ENCODE assay signal across 9 mouse cellular contexts in genomic region chr11:49793131-49793530, GRCm38 (mm10). TPM values are rescaled to one million over a fixed set of nuclear protein-coding genes. Genes with fewer than 3 reads are reported as not detected.
DNase-seq lines count a peak whose midpoint lies in the region; ATAC-seq lines count a peak whose summit lies in the region.
"Had no signal": no experiment of that assay in that cellular context is flagged by ENCODE, and none has a peak within 500 bp of the region (broad histone marks: within the 10 kb centered on the region; RNA-seq: fewer than 3 reads in every experiment).

No protein-coding gene starts in this region.

- DNase-seq in adrenal gland, adult 2 months: peak; percentile 19
- no peak for DNase-seq in adrenal gland, adult (ENCODE audit: inconsistent age in 2 of 2, low spot score in 1 of 2)
- DNase-seq in ovary, adult 18-20 months (ENCODE audit: low spot score): peak; percentile 9
- DNase-seq in ovary, postnatal 10 days (ENCODE audit: low spot score): no peak
- no peak for DNase-seq in spleen, adult 12 weeks (ENCODE audit: low spot score)

- peak overlapping the region; percentile 91; the same call in 1 of the 2 replicates for H3K4me2 ChIP-seq in heart, embryonic 12.5 days
- H3K4me2 ChIP-seq in midbrain, embryonic 15.5 days: no peak overlapping the region

- H3K9ac ChIP-seq in heart, embryonic 12.5 days: no peak overlapping the region
- no peak overlapping the region for H3K9ac ChIP-seq in midbrain, embryonic 15.5 days
- H3K9ac ChIP-seq: liver, embryonic 14.5 days had no signal

- ATAC-seq in heart, embryonic 12.5 days (ENCODE audit: insufficient number of reproducible peaks, low FRiP score): no peak
- ATAC-seq in midbrain, embryonic 15.5 days (replicated peaks): peak; percentile 8; the same call in 1 of the 2 replicates
- no peak for ATAC-seq in erythroid progenitor cell, adult 5-6 weeks (replicated peaks; ENCODE audit: low FRiP score, poor library complexity, severe bottlenecking)

- no peak overlapping the region for H3K27ac ChIP-seq in heart, embryonic 12.5 days (ENCODE audit: poor library complexity, severe bottlenecking)
- H3K27ac ChIP-seq in midbrain, embryonic 15.5 days: no peak overlapping the region
- H3K27ac ChIP-seq: liver, embryonic 14.5 days had no signal

- H3K27me3 ChIP-seq in heart, embryonic 12.5 days (replicated peaks): no peaks in the 10 kb centered on the region; the same call in 1 of the 2 replicates
- no peaks in the 10 kb centered on the region for H3K27me3 ChIP-seq in midbrain, embryonic 15.5 days (replicated peaks)

- WGBS in heart, embryonic 12.5 days: 12% methylated on average over 14 of the region's 14 CpGs
- WGBS in midbrain, embryonic 15.5 days: 8% methylated on average over 14 of the region's 14 CpGs

- H3K4me1 ChIP-seq in heart, embryonic 12.5 days (replicated peaks): peaks cover 10% of the 10 kb centered on the region
- H3K4me1 ChIP-seq in midbrain, embryonic 15.5 days: peaks cover 15% of the 10 kb centered on the region

- H3K4me3 ChIP-seq in heart, embryonic 12.5 days: no peak overlapping the region
- no peak overlapping the region for H3K4me3 ChIP-seq in midbrain, embryonic 15.5 days

- peaks cover 6% of the 10 kb centered on the region; the same call in 1 of the 2 replicates for H3K9me3 ChIP-seq in heart, embryonic 12.5 days (replicated peaks)
- no peaks in the 10 kb centered on the region for H3K9me3 ChIP-seq in midbrain, embryonic 15.5 days

- no peaks in the 10 kb centered on the region for H3K36me3 ChIP-seq in heart, embryonic 12.5 days
- H3K36me3 ChIP-seq in midbrain, embryonic 15.5 days (replicated peaks): no peaks in the 10 kb centered on the region

RNA-seq across cellular contexts. Expression of gene Gfpt2, which starts 0.8 kb away (rescaled TPM):
- total RNA-seq in adrenal gland, adult 2 months (2021): 1 to 10 TPM; 6.4 to 8.0 TPM
- polyA plus RNA-seq in adrenal gland, adult 2 months (2012; rRNA removed): 2.3 TPM in 2 replicates
- polyA plus RNA-seq in heart, embryonic 12.5 days (2016; fragmentation: Nextera tagmentation; extraction: Ambion mirVana): 13.9 and 14.7 TPM in 2 replicates
- polyA plus RNA-seq in midbrain, embryonic 15.5 days (2015; fragmentation: Nextera tagmentation; extraction: Ambion mirVana): 6.1 and 6.7 TPM in 2 replicates
- 0.72 TPM in 1 of 2 replicates, not detected in the other for total RNA-seq in erythroid progenitor cell, adult 5-6 weeks (2015; ENCODE audit: low replicate concordance)
- total RNA-seq in erythroid progenitor cell, adult 5-6 weeks (2017; ENCODE audit: low replicate concordance): not detected in 2 replicates

RNA-seq across cellular contexts. Expression of gene Mapk9, which starts 53.4 kb away (rescaled TPM):
- 10 to 100 TPM; 69.8 to 79.9 TPM for total RNA-seq in adrenal gland, adult 2 months (2021)
- polyA plus RNA-seq in adrenal gland, adult 2 months (2012; rRNA removed): 20.2 and 20.5 TPM in 2 replicates
- polyA plus RNA-seq in heart, embryonic 12.5 days (2016; fragmentation: Nextera tagmentation; extraction: Ambion mirVana): 37.3 and 39.4 TPM in 2 replicates
- polyA plus RNA-seq in midbrain, embryonic 15.5 days (2015; fragmentation: Nextera tagmentation; extraction: Ambion mirVana): 63.3 and 68.7 TPM in 2 replicates
- total RNA-seq in erythroid progenitor cell, adult 5-6 weeks (2015; ENCODE audit: low replicate concordance): 18.9 and 21.6 TPM in 2 replicates
- total RNA-seq in erythroid progenitor cell, adult 5-6 weeks (2017; ENCODE audit: low replicate concordance): 19.4 and 27.6 TPM in 2 replicates

Comparison
In these comparisons a context has a peak if more than half of its experiments do, and no peak if none do; other contexts are left out.
1. DNase-seq: peak in adrenal gland, adult 2 months (single experiment) and ovary, adult 18-20 months (single experiment); none in adrenal gland, adult (0 of 2), ovary, postnatal 10 days (single experiment) and spleen, adult 12 weeks (single experiment).